Mouse (Mus musculus): ENCODE data around the gene Chga.

DNA sequence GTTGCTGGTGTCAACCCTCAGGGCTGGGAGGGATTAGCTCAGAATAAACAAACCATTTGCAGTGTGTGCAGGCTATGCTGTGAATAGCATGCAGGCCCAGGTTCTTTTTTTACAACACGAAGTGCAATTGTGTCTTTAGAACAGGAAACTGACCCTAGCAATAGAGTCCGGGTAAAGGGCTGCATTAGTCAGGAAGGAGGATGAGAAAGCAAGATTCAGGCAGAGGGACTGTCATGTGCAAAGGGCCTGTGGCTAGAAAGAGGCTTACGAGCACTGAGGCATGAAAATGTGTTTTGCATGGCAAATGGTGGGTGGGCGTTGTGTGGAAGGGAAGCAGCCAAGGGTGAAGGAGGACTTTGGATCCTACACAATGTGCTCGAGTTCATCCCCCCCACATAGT is 26.8 kb upstream of the Chga start:
- TF ChIP-seq CTCF (IDR thresholded peaks at IDR 0.05; ENCODE audit: borderline replicate concordance, control insufficient read depth, extremely low read depth, insufficient read depth, low read length, poor library complexity) (no peak), POLR2A (IDR thresholded peaks at IDR 0.05; ENCODE audit: control insufficient read depth, extremely low read depth, insufficient read depth, low read length, poor library complexity) (no peak)
